Mouse (Mus musculus) E14TG2a.4 (cell line): Measurements from ENCODE around the gene Akap13.

Source experiments
- CTCF ChIP-seq: conservative IDR thresholded peaks from 2 replicates; pipeline ENCODE4 v1.5.1; 2014; ENCODE audit warnings: low read length
- NANOG ChIP-seq: IDR thresholded peaks from 2 replicates; pipeline ENCODE4 v1.6.1; 2014; ENCODE audit warnings: borderline replicate concordance, low read length, mixed read lengths
- POU5F1 ChIP-seq: IDR thresholded peaks from 2 replicates; pipeline ENCODE4 v1.6.1; 2014; ENCODE audit warnings: low read length, borderline replicate concordance

GRCm38 (mm10) chr7:75643986-75644385 lies 188.7 kb downstream of the Akap13 start:
- no peak for TF ChIP-seq CTCF
- TF ChIP-seq POU5F1: no peak
- no peak for TF ChIP-seq NANOG
